Mouse (Mus musculus) embryo, embryonic 10 days (tissue): ENCODE results near the gene Iqcb1.
A peak's percentile ranks its signal among the peaks of the same experiment; 100 is the strongest.

Experiments
- DNase-seq: peaks from one replicate; pipeline ENCODE4 v3.0.0-alpha.2; 2015; ENCODE audit warnings: low spot score

The Iqcb1 gene

GRCm38 (mm10) chr16:36875276-36875851 lies 47.2 kb downstream of the Iqcb1 start:
- peak; percentile 46 for DNase-seq

- no peak for DNase-seq
These were observed 49.1 kb downstream of the Iqcb1 start for GRCm38 (mm10) chr16:36877316-36877715.

- no peak for DNase-seq
These were observed 54.7 kb downstream of the Iqcb1 start for GRCm38 (mm10) chr16:36882737-36883343.

GRCm38 (mm10) chr16:36884881-36885280 lies 56.7 kb downstream of the Iqcb1 start:
- peak; percentile 60 for DNase-seq

GRCm38 (mm10) chr16:36885912-36886311 lies 57.7 kb downstream of the Iqcb1 start:
- no peak for DNase-seq

- no peak for DNase-seq
These were observed 59.4 kb downstream of the Iqcb1 start for GRCm38 (mm10) chr16:36887546-36887945.

GRCm38 (mm10) chr16:36890559-36890958 lies 62.4 kb downstream of the Iqcb1 start:
- no peak for DNase-seq

- DNase-seq = no peak
These were observed 63.2 kb downstream of the Iqcb1 start for GRCm38 (mm10) chr16:36891415-36891814.

GRCm38 (mm10) chr16:36893317-36893716 lies 65.1 kb downstream of the Iqcb1 start:
- DNase-seq = no peak

- DNase-seq = no peak
These were observed 68.5 kb downstream of the Iqcb1 start for GRCm38 (mm10) chr16:36896712-36897111.

GRCm38 (mm10) chr16:36903156-36903555 lies 75.0 kb downstream of the Iqcb1 start:
- DNase-seq = no peak

GRCm38 (mm10) chr16:36911909-36912308 lies 83.7 kb downstream of the Iqcb1 start:
- no peak for DNase-seq

GRCm38 (mm10) chr16:36912311-36912710 lies 84.1 kb downstream of the Iqcb1 start:
- no peak for DNase-seq

- no peak for DNase-seq
These were observed 86.0 kb downstream of the Iqcb1 start for GRCm38 (mm10) chr16:36914195-36914594.

- DNase-seq = no peak
These were observed 90.3 kb downstream of the Iqcb1 start for GRCm38 (mm10) chr16:36918505-36918904.

- no peak for DNase-seq
These were observed 92.2 kb downstream of the Iqcb1 start for GRCm38 (mm10) chr16:36920410-36920809.

GRCm38 (mm10) chr16:36921067-36921613 lies 93.0 kb downstream of the Iqcb1 start:
- no peak for DNase-seq

GRCm38 (mm10) chr16:36921980-36922379 lies 93.8 kb downstream of the Iqcb1 start:
- no peak for DNase-seq
